Mouse (Mus musculus) neural tube, embryonic 12.5 days (tissue): Measurements from ENCODE around the gene Ckb. TPM values are rescaled to one million over a fixed set of nuclear protein-coding genes. Genes with fewer than 3 reads are reported as not detected.
"Not testable (repeated sequence)": the region's sequence is repeated elsewhere in the genome, so short reads cannot be mapped to it uniquely, and the experiment has no call there.

Source experiments
- ATAC-seq: fragments of 200-750 bp; cut with Nextera tagmentation; 2 replicates; pipeline ENCODE4 v1.8.0; 2017; ENCODE audit warnings: low read depth, mild to moderate bottlenecking, moderate TSS enrichment, moderate library complexity; ENCODE audit not compliant: low FRiP score
- H3K27ac ChIP-seq: fragments of 300-500 bp; sonication (generic); 2 replicates; pipeline ENCODE4 v1.5.1; 2016
- H3K27me3 ChIP-seq: fragments of 300-500 bp; sonication (generic); replicated peaks from 2 replicates; pipeline ENCODE4 v1.6.1; 2016; ENCODE audit warnings: mild to moderate bottlenecking
- H3K36me3 ChIP-seq: fragments of 300-500 bp; sonication (generic); 2 replicates; pipeline ENCODE4 v1.6.1; 2016; ENCODE audit warnings: mild to moderate bottlenecking
- H3K4me1 ChIP-seq: fragments of 300-500 bp; sonication (generic); 2 replicates; pipeline ENCODE4 v1.6.1; 2016
- H3K4me2 ChIP-seq: fragments of 300-500 bp; sonication (generic); replicated peaks from 2 replicates; pipeline ENCODE4 v1.6.1; 2016; ENCODE audit warnings: mild to moderate bottlenecking
- H3K4me3 ChIP-seq: fragments of 300-500 bp; sonication (generic); 2 replicates; pipeline ENCODE4 v1.5.1; 2016
- H3K9ac ChIP-seq: fragments of 300-500 bp; sonication (generic); 2 replicates; pipeline ENCODE4 v1.6.1; 2016; ENCODE audit warnings: mild to moderate bottlenecking
- H3K9me3 ChIP-seq: fragments of 300-500 bp; sonication (generic); 2 replicates; pipeline ENCODE4 v1.6.1; 2016; ENCODE audit warnings: mild to moderate bottlenecking
- WGBS: fragments of 180-500 bp; shearing (Covaris S2); methylation state at CpG from one replicate; pipeline ENCODE4 v1.1.7; 2016; 5-methylcytosine and 5-hydroxymethylcytosine counted together
- polyA plus RNA-seq: library from polyadenylated mRNA; unstranded; fragments of >200 nt; fragmentation: Nextera tagmentation; extraction: Ambion mirVana; gene quantifications from 2 replicates; pipeline ENCODE4 v1.2.1, GENCODE M21; 2016

Ckb gene
- polyA plus RNA-seq, result 2,325 and 2,426 TPM in 2 replicates

GRCm38 (mm10) chr12:111672176-111672575, at the start of gene Ckb:
Gene Ckb, minus strand, starts transcription at chr12:111672338.
- H3K9ac ChIP-seq, result peak within 1 kb of the TSS; percentile 95
- H3K4me3 ChIP-seq, result peak within 1 kb of the TSS; percentile 89
- H3K27ac ChIP-seq, result peak within 1 kb of the TSS; percentile 84
- H3K4me2 ChIP-seq, result peak within 1 kb of the TSS; percentile 95
- H3K27me3 ChIP-seq, result peaks cover 5% of the 10 kb centered on the region; the same call in 1 of the 2 replicates
- H3K4me1 ChIP-seq, result peaks cover 39% of the 10 kb centered on the region
- H3K9me3 ChIP-seq, result no peaks in the 10 kb centered on the region
- peak; percentile 79 for ATAC-seq
- peaks cover 23% of the 10 kb centered on the region for H3K36me3 ChIP-seq
- WGBS, result under 1% methylated on average over 31 of the region's 31 CpGs

GRCm38 (mm10) chr12:111720222-111720621, 48.1 kb upstream of the Ckb start:
- ATAC-seq, result no peak

GRCm38 (mm10) chr12:111718656-111719055, 46.5 kb upstream of the Ckb start:
- WGBS, result 47% methylated on average over 8 of the region's 8 CpGs
- H3K4me1 ChIP-seq, result peaks cover 11% of the 10 kb centered on the region; the same call in 1 of the 2 replicates
- H3K9me3 ChIP-seq, result no peaks in the 10 kb centered on the region
- H3K4me3 ChIP-seq, result no peak overlapping the region
- ATAC-seq, result no peak
- no peak overlapping the region for H3K27ac ChIP-seq
- no peak overlapping the region for H3K4me2 ChIP-seq
- peaks cover 5% of the 10 kb centered on the region for H3K36me3 ChIP-seq
- no peak overlapping the region for H3K9ac ChIP-seq
- no peaks in the 10 kb centered on the region for H3K27me3 ChIP-seq

More at GRCm38 (mm10) chr12:111720222-111720621, 48.1 kb upstream of the Ckb start:
- H3K9ac ChIP-seq, result no peak overlapping the region
- H3K36me3 ChIP-seq, result peaks cover 19% of the 10 kb centered on the region
- H3K4me1 ChIP-seq, result 0 out of 2 replicates have a peak, but pooled peaks cover 7% of the 10 kb centered on the region
- WGBS, result 79% methylated on average over 4 of the region's 4 CpGs
- no peaks in the 10 kb centered on the region for H3K27me3 ChIP-seq
- no peak overlapping the region for H3K4me2 ChIP-seq
- no peak overlapping the region for H3K27ac ChIP-seq
- no peak overlapping the region for H3K4me3 ChIP-seq
- no peaks in the 10 kb centered on the region for H3K9me3 ChIP-seq

GRCm38 (mm10) chr12:111716505-111716904, 44.4 kb upstream of the Ckb start:
- H3K27me3 ChIP-seq, result no peaks in the 10 kb centered on the region
- H3K4me2 ChIP-seq, result no peak overlapping the region
- peaks cover 19% of the 10 kb centered on the region for H3K4me1 ChIP-seq
- H3K9me3 ChIP-seq, result no peaks in the 10 kb centered on the region
- H3K9ac ChIP-seq, result no peak overlapping the region
- WGBS, result 96% methylated on average over 7 of the region's 7 CpGs
- H3K4me3 ChIP-seq, result no peak overlapping the region
- no peak for ATAC-seq
- H3K36me3 ChIP-seq, result peaks cover 5% of the 10 kb centered on the region
- H3K27ac ChIP-seq, result no peak overlapping the region

- H3K9me3 ChIP-seq, ATAC-seq, H3K9ac ChIP-seq, H3K27ac ChIP-seq, H3K27me3 ChIP-seq: not testable (repeated sequence)
- Histone ChIP-seq H3K36me3 (peaks cover 30% of the 10 kb centered on the region), H3K4me2 (peak overlapping the region; percentile 91), H3K4me3 (peak overlapping the region; percentile 100), H3K4me1 (peaks cover 23% of the 10 kb centered on the region)
- 81% methylated on average over 6 of the region's 6 CpGs for WGBS
These were observed 41.7 kb upstream of the Ckb start for GRCm38 (mm10) chr12:111713880-111714279.

- Histone ChIP-seq H3K9me3 (no peaks in the 10 kb centered on the region), H3K27ac (peak within 1 kb of the TSS; percentile 66), H3K4me1 (peaks cover 23% of the 10 kb centered on the region), H3K9ac (peak within 1 kb of the TSS; percentile 96), H3K36me3 (peaks cover 37% of the 10 kb centered on the region), H3K4me2 (peak within 1 kb of the TSS; percentile 91), H3K4me3 (peak within 1 kb of the TSS; percentile 100), H3K27me3 (no peaks in the 10 kb centered on the region)
- ATAC-seq, result peak; percentile 92
- under 1% methylated on average over 82 of the region's 86 CpGs for WGBS
These were observed 41.0 kb upstream of the Ckb start, which contains the start of the genes Bag5 and Apopt1 for GRCm38 (mm10) chr12:111713004-111713651. Gene Bag5, minus strand, starts transcription at chr12:111713257. Gene Apopt1, plus strand, starts transcription at chr12:111713261.

GRCm38 (mm10) chr12:111712476-111712875, 40.3 kb upstream of the Ckb start:
- Histone ChIP-seq H3K4me3 (peak overlapping the region; percentile 100), H3K27ac (peak overlapping the region; percentile 66), H3K27me3 (no peaks in the 10 kb centered on the region), H3K9me3 (no peaks in the 10 kb centered on the region), H3K9ac (peak overlapping the region; percentile 96), H3K4me2 (peak overlapping the region; percentile 91), H3K4me1 (peaks cover 23% of the 10 kb centered on the region), H3K36me3 (peaks cover 43% of the 10 kb centered on the region)
- peak; percentile 18; the same call in 1 of the 2 replicates for ATAC-seq
- WGBS, result under 1% methylated on average over 33 of the region's 33 CpGs

GRCm38 (mm10) chr12:111710091-111710490, 38.0 kb upstream of the Ckb start:
- H3K36me3 ChIP-seq, result peaks cover 41% of the 10 kb centered on the region

GRCm38 (mm10) chr12:111708181-111708580, 36.0 kb upstream of the Ckb start:
- Histone ChIP-seq H3K4me2 (no peak overlapping the region), H3K36me3 (peaks cover 41% of the 10 kb centered on the region), H3K4me1 (peaks cover 17% of the 10 kb centered on the region), H3K27ac (no peak overlapping the region), H3K9ac (no peak overlapping the region), H3K27me3 (no peaks in the 10 kb centered on the region), H3K9me3 (no peaks in the 10 kb centered on the region), H3K4me3 (no peak overlapping the region)
- WGBS, result 81% methylated on average over 4 of the region's 4 CpGs
- no peak for ATAC-seq

More at GRCm38 (mm10) chr12:111710091-111710490, 38.0 kb upstream of the Ckb start:
- Histone ChIP-seq H3K27me3 (no peaks in the 10 kb centered on the region), H3K4me3 (no peak overlapping the region), H3K4me1 (peaks cover 23% of the 10 kb centered on the region), H3K27ac (no peak overlapping the region), H3K9ac (no peak overlapping the region), H3K9me3 (no peaks in the 10 kb centered on the region), H3K4me2 (no peak overlapping the region)
- WGBS, result 92% methylated on average over 10 of the region's 10 CpGs
- no peak for ATAC-seq

GRCm38 (mm10) chr12:111705186-111705973, 33.2 kb upstream of the Ckb start:
- Histone ChIP-seq H3K4me2 (no peak overlapping the region), H3K36me3 (peaks cover 31% of the 10 kb centered on the region), H3K4me3 (no peak overlapping the region), H3K27me3 (no peaks in the 10 kb centered on the region), H3K27ac (no peak overlapping the region), H3K9me3 (no peaks in the 10 kb centered on the region), H3K9ac (no peak overlapping the region), H3K4me1 (peaks cover 4% of the 10 kb centered on the region; the same call in 1 of the 2 replicates)
- WGBS, result 85% methylated on average over 15 of the region's 15 CpGs
- no peak for ATAC-seq

GRCm38 (mm10) chr12:111704609-111705008, 32.5 kb upstream of the Ckb start:
- no peak for ATAC-seq
- no peak overlapping the region for H3K9ac ChIP-seq

GRCm38 (mm10) chr12:111703301-111703700, 31.2 kb upstream of the Ckb start:
- Histone ChIP-seq H3K27me3 (no peaks in the 10 kb centered on the region), H3K27ac (no peak overlapping the region), H3K9ac (no peak overlapping the region), H3K4me2 (no peak overlapping the region), H3K4me1 (peaks cover 9% of the 10 kb centered on the region), H3K36me3 (peaks cover 11% of the 10 kb centered on the region; the same call in 1 of the 2 replicates), H3K9me3 (no peaks in the 10 kb centered on the region), H3K4me3 (no peak overlapping the region)
- WGBS, result 87% methylated on average over 3 of the region's 3 CpGs
- ATAC-seq, result no peak

More at GRCm38 (mm10) chr12:111704609-111705008, 32.5 kb upstream of the Ckb start:
- Histone ChIP-seq H3K4me2 (no peak overlapping the region), H3K27ac (no peak overlapping the region), H3K4me1 (peaks cover 4% of the 10 kb centered on the region; the same call in 1 of the 2 replicates), H3K9me3 (no peaks in the 10 kb centered on the region), H3K4me3 (no peak overlapping the region), H3K36me3 (peaks cover 23% of the 10 kb centered on the region), H3K27me3 (no peaks in the 10 kb centered on the region)
- 46% methylated on average over 9 of the region's 9 CpGs for WGBS
